Mouse (Mus musculus) heart, postnatal 0 days (tissue): ENCODE results near the gene Ppp4c.

Source experiments
- CTCF ChIP-seq: IDR thresholded peaks from 2 replicates; pipeline ENCODE4 v1.5.1; 2016; ENCODE audit warnings: antibody characterized with exemption, control low read depth, low read depth
- EP300 ChIP-seq: IDR thresholded peaks from 2 replicates; pipeline ENCODE4 v1.6.1; 2016; ENCODE audit warnings: antibody characterized with exemption, low read depth

DNA sequence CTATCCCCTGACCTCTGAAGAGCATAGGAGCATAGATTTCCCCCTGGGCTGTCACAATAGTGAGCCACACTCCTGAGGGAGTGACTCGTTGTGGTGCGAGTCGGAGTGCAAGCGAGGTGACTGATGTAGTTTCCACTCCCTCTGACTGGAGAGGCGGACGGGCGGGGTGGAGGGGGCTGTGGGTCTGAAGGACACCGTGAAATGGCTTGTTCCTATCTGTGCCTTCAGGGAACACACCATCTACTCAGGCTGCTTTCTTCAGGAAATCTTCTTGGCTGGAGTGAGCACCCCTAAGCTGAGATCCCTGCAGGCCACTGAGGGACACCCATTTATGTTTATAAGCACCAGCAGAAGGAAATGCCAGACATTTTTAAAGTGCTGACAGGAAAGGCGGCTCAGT is 30.4 kb upstream of the Ppp4c start:
- TF ChIP-seq CTCF (no peak), EP300 (no peak)
